Mouse (Mus musculus): Measurements from ENCODE around the gene Hoxd3.
A peak's percentile ranks its signal among the peaks of the same experiment; 100 is the strongest.

Gene Hoxd3

GRCm38 (mm10) chr2:74709465-74710419, 2.0 kb upstream of the Hoxd3 start:
- DNase-seq: no peak

GRCm38 (mm10) chr2:74710929-74711543, 691 bp upstream of the Hoxd3 start:
- DNase-seq: no peak

- DNase-seq: no peak
Measured at GRCm38 (mm10) chr2:74713239-74714150, 1.8 kb downstream of the Hoxd3 start.

GRCm38 (mm10) chr2:74714156-74714789, 2.5 kb downstream of the Hoxd3 start:
- DNase-seq: no peak

- no peak for DNase-seq
Measured at GRCm38 (mm10) chr2:74714881-74715280, 3.2 kb downstream of the Hoxd3 start.

- peak; percentile 45 for DNase-seq
Measured at GRCm38 (mm10) chr2:74715504-74716241, 3.9 kb downstream of the Hoxd3 start.

- no peak for DNase-seq
Measured at GRCm38 (mm10) chr2:74720384-74720783, 8.7 kb downstream of the Hoxd3 start.

GRCm38 (mm10) chr2:74720955-74721491, 9.3 kb downstream of the Hoxd3 start:
- DNase-seq: no peak

GRCm38 (mm10) chr2:74721882-74722281, 10.2 kb downstream of the Hoxd3 start:
- DNase-seq: no peak

- no peak for DNase-seq
Measured at GRCm38 (mm10) chr2:74722949-74723348, 11.2 kb downstream of the Hoxd3 start.

- no peak for DNase-seq
Measured at GRCm38 (mm10) chr2:74724244-74725015, 12.7 kb downstream of the Hoxd3 start.

GRCm38 (mm10) chr2:74725171-74725570, 13.4 kb downstream of the Hoxd3 start:
- no peak for DNase-seq

- DNase-seq: no peak
Measured at GRCm38 (mm10) chr2:74726551-74726950, 14.8 kb downstream of the Hoxd3 start, which contains the start of gene Gm28230. Gene Gm28230 (plus strand): TSS chr2:74726728.

GRCm38 (mm10) chr2:74726973-74727639, 15.4 kb downstream of the Hoxd3 start:
- DNase-seq: no peak

- DNase-seq: no peak
Measured at GRCm38 (mm10) chr2:74727640-74728302, 16.0 kb downstream of the Hoxd3 start.

- DNase-seq: no peak
Measured at GRCm38 (mm10) chr2:74728303-74728680, 16.6 kb downstream of the Hoxd3 start.

GRCm38 (mm10) chr2:74730331-74730730, 18.6 kb downstream of the Hoxd3 start:
- no peak for DNase-seq

GRCm38 (mm10) chr2:74731055-74731454, 19.3 kb downstream of the Hoxd3 start:
- no peak for DNase-seq

GRCm38 (mm10) chr2:74731799-74732512, 20.2 kb downstream of the Hoxd3 start:
- DNase-seq: no peak
